Mouse (Mus musculus): Measurements from ENCODE around the gene Pgm2l1.
"Not testable (repeated sequence)": the region's sequence is repeated elsewhere in the genome, so short reads cannot be mapped to it uniquely, and the experiment has no call there.

Gene Pgm2l1

GRCm38 (mm10) chr7:100228957-100229356, 1.8 kb downstream of the Pgm2l1 start:
- in situ Hi-C loops (cut with MboI, MseI): no loop called here

- in situ Hi-C loops (cut with MboI, MseI): no loop called here
Observed at GRCm38 (mm10) chr7:100230646-100231045, 3.5 kb downstream of the Pgm2l1 start.

- in situ Hi-C loops (cut with MboI, MseI): no loop called here
Observed at GRCm38 (mm10) chr7:100231661-100232060, 4.5 kb downstream of the Pgm2l1 start.

- in situ Hi-C loops (cut with MboI, MseI): no loop called here
Observed at GRCm38 (mm10) chr7:100233681-100234080, 6.5 kb downstream of the Pgm2l1 start.

GRCm38 (mm10) chr7:100234264-100234885, 7.2 kb downstream of the Pgm2l1 start:
- in situ Hi-C loops (cut with MboI, MseI): no loop called here

GRCm38 (mm10) chr7:100238271-100238670, 11.1 kb downstream of the Pgm2l1 start:
- in situ Hi-C loops (cut with MboI, MseI): no loop called here

GRCm38 (mm10) chr7:100240601-100241000, 13.4 kb downstream of the Pgm2l1 start:
- in situ Hi-C loops (cut with MboI, MseI): no loop called here

- in situ Hi-C loops (cut with MboI, MseI): no loop called here
Observed at GRCm38 (mm10) chr7:100243007-100243406, 15.8 kb downstream of the Pgm2l1 start.

- in situ Hi-C loops (cut with MboI, MseI): no loop called here
Observed at GRCm38 (mm10) chr7:100244225-100244624, 17.0 kb downstream of the Pgm2l1 start.

- in situ Hi-C loops (cut with MboI, MseI): no loop called here
Observed at GRCm38 (mm10) chr7:100245176-100245575, 18.0 kb downstream of the Pgm2l1 start.

GRCm38 (mm10) chr7:100250667-100251066, 23.5 kb downstream of the Pgm2l1 start:
- in situ Hi-C loops (cut with MboI, MseI): no loop called here

GRCm38 (mm10) chr7:100262350-100262749, 35.2 kb downstream of the Pgm2l1 start:
- in situ Hi-C loops (cut with MboI, MseI): no loop called here

- in situ Hi-C loops (cut with MboI, MseI): not testable (repeated sequence)
Observed at GRCm38 (mm10) chr7:100264934-100265333, 37.7 kb downstream of the Pgm2l1 start.

- in situ Hi-C loops (cut with MboI, MseI): no loop called here
Observed at GRCm38 (mm10) chr7:100272369-100272768, 45.2 kb downstream of the Pgm2l1 start.

- in situ Hi-C loops (cut with MboI, MseI): no loop called here
Observed at GRCm38 (mm10) chr7:100274507-100274906, 47.3 kb downstream of the Pgm2l1 start.

- in situ Hi-C loops (cut with MboI, MseI): loop anchor here (5.0 kb wide), 1 partner anchor 51 kb away; no protein-coding TSS in a partner anchor
Observed at GRCm38 (mm10) chr7:100276397-100276796, 49.2 kb downstream of the Pgm2l1 start.

GRCm38 (mm10) chr7:100279803-100280202, 52.6 kb downstream of the Pgm2l1 start:
- in situ Hi-C loops (cut with MboI, MseI): loop anchor here (5.0 kb wide), 1 partner anchor 47 kb away; no protein-coding TSS in a partner anchor

- in situ Hi-C loops (cut with MboI, MseI): no loop called here
Observed at GRCm38 (mm10) chr7:100281596-100281995, 54.4 kb downstream of the Pgm2l1 start.

- in situ Hi-C loops (cut with MboI, MseI): no loop called here
Observed at GRCm38 (mm10) chr7:100283298-100283697, 56.1 kb downstream of the Pgm2l1 start.

- in situ Hi-C loops (cut with MboI, MseI): no loop called here
Observed at GRCm38 (mm10) chr7:100285383-100285782, 58.2 kb downstream of the Pgm2l1 start, which contains the start of gene P4ha3. TSS of gene P4ha3 (plus strand) at chr7:100285520.

GRCm38 (mm10) chr7:100287748-100288578, 60.8 kb downstream of the Pgm2l1 start:
- in situ Hi-C loops (cut with MboI, MseI): no loop called here

- in situ Hi-C loops (cut with MboI, MseI): no loop called here
Observed at GRCm38 (mm10) chr7:100288622-100289021, 61.4 kb downstream of the Pgm2l1 start.

GRCm38 (mm10) chr7:100293546-100293945, 66.4 kb downstream of the Pgm2l1 start:
- in situ Hi-C loops (cut with MboI, MseI): no loop called here

Data from T-helper 2 cell (primary cell).